Mouse (Mus musculus) monocyte, adult 2 months (primary cell): ENCODE data around the gene Tcap.

Experiments
- DNase-seq, 2 experiments: peaks; one replicate each; pipeline ENCODE4 v3.0.0; 2022; ENCODE audit warnings: low spot score in 2 of 2, low read depth in 1 of 2

Tcap gene

DNA sequence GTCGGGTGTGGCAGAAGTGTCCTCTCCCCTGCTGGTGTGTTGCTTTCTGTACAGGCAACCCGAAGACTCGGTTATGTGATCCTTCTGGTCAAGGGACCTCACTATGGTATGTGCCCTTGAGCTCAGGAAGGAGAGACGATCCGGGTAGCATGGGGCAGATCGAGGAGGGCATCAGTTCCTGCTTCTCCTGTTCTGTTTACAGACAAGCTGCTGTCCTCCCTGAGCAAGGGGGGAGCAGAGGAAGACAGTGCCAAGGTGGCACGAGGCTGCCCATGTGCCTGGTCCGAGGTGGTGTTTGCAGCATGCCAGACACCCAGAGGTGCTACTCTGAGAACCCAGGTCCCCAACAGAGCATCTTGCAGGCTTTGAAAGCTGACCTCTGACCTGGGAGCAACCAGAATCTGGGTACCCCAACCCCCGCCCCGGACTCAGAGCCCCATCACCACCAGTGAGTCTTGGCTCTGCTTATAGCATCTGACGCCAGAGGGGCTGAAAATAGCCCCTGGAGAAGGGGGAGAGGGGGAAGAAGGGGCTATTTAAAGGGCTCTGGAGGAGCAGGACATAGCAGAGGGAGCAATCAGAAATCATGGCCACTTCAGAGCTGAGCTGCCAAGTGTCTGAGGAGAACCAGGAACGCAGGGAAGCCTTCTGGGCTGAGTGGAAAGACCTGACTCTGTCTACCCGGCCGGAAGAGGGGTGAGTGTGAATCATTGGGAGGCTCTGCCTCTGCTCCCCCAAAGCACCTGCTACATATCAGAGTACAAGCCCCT is at the start of gene Tcap:
Gene Tcap (plus strand): TSS at position 551 of the 770 bp plus-strand sequence.
- no peak for DNase-seq

DNA sequence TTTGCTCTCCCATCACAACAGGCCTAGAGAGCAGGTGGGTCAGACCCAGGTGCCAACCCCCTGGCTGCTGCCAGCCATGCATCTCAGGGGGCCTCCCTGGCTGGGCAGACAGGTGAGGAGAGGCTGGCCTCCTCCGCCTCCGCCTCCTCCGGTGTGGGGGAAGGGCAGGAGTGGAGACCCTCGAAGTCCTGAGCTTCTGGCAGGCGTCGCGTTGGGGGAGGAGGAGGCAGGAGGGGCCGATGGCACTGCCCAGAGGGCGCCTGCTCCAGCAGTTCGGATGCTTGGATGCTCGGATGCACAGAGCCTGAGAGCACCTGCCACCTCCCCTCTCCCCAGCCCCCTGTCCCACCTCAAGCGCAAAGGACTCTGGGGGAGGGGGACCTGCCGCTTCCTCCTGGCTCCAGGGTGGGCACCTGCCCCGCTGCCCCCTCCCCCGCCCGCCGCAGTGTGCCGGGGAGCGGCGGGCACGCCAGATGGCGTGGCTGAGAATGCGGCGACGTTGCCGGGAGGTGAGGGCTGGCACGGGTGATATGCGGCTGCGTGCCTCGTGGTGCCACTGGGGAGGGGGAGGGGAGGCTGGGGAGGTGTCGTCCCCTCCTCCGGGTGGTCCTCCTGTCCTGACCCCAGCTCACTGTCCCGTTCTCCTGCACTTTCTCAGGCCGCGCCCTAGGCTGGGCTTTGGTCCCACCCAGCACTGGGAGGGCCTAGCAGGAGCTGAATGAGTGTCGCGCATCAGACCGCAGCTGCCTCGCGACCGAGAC is 49.5 kb upstream of the Tcap start:
- DNase-seq: no peak

DNA sequence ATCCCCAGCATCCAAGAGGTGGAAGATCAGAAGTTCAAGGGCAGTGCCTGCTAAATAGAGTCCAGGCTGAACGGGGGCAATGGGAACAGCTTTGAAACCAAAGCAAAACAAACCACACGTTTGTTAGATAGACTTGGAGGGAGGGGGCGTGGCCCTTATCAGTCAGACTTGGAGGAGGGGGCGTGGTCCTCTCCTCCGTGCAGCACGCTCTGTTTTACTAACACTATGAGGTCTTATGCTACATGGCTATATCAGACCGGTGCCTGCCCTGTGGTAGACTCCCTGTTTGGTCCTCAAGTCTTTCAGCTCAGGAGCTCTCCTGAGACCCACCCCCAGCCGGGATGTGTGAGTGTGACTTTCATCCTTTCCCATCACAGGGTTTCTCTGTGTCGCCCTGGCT is 48.4 kb upstream of the Tcap start:
- DNase-seq: no peak

DNA sequence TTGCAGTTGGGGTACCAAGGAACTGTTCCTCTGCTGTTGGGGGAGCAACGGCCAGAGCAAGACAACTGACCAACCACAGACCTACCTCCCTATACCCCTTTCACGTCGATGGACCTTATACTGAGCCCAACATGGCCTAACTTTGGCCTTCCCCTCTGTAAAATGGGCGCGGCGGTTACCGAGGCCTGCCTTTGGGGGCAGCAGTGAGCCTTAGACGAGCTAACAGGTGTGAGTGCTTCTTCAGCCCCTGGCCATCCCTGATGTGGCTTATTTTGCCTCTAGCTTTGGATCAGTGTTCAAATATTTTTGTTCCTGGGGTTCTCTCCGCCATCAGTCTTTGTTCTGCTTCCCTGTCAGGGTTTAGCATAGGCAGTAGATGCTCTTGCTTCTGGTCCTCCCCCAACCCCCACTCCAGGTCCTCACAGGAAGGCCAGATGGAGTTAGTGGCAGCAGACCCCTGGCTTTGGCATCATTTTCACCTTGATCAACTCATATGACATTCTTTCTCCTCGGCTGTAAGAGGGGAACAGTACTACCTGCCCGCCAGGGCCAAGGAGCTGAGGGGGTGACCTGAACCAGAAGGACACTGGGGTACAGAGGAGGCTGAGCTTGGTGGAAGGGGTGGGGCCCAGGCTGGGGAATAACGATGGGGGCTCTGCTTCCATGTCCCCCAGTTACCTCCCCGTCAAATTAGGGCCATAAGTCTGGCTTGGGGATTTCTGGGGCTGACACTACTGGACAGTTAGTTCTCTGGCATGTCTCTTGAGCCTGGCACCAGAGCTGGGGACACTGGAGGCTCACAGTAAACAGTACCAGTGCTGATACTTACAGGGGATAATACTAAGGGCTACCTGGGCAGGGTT is 47.1 kb upstream of the Tcap start:
- DNase-seq: no peak

DNA sequence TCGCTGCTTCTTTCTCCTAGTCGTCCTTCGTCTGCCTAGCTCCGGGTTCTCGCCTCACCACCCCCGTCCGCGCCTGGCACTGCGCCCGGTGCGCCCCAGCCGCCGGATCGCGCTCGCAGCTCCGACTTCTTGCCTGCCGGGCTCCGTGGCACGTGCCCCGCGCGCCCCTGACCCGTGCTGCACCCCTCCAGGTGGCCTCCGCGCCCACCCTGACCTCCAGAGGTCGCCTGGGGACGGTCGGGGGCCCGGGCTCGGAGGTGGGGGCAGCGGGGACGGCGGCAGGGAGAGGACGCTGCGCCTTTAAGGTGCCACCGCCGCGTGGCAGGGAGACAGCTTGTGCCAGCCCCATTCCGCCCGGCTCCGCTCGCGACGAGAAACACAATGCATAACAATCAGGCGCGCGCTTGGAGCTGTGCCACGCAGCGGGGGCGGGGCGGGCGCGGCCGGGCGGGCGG is 45.1 kb upstream of the Tcap start:
- DNase-seq: no peak

DNA sequence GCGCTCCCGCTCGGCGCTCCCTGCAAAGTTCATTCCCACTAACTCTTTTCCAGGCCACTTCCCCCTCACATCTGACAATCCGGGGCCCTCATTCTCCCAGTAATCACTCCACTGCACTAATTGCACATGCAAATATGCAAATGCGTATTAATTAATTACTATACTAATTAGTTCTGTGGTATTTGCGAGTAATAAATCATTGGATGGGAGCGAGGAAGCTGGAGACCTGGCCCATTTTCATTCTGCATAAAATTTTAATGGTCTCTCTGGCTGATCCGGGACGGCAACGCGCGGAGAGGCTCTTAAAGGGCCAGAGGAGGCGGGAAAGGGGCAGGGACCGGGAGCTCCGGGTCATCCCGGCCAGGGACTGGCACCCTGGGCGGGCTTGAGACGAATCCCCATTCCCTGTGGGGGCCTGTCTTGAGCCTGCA is 44.5 kb upstream of the Tcap start:
- no peak for DNase-seq

DNA sequence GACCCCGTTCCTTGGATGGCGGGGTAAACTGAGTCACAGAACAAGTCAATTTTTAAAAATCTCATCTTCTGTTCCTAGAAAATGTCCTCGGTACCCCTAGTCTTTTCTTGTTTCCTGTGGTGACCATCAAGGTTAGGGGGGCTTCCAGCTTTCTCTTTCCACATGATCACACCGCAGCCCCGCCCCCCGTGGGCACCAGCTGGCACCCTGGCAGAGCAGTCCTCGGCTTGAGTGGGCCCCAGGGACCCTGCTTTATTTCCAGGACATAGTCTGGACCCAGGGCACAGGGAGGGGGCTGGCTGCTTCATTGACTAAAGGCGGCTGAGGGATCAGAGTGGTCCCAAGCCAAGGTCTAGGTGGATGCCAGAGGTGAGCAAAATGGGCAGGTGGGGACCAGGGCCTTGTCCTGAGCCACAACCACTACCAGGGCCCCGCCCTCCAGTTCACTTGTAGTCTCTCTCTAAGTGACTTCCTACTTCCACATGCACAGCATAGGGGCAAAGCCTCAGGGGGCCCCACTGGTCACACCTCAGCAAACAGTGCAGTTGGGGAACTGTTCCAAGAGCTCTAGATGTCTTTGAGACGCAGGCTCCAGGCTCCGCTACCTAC is 43.8 kb upstream of the Tcap start:
- DNase-seq: no peak

DNA sequence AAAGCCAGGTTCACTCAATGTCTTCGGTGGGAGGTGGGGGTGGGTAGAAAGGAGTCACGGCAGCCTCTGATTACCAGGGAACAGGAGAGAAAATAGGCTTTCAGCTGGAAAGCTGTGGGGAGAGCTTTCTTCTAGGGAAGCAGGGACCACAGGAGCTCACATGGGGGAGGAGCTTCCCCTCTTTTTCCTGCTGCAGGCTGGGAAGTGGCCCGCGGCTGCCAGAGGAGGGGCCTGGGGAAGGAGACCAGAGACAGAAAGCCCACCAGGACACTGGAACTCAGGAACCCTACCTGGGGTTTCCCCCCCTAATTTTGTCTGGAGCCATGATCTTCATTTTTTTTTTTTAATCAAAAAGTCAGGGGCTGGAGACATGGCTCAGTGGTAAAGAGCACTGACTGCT is 43.0 kb upstream of the Tcap start:
- DNase-seq: no peak

DNA sequence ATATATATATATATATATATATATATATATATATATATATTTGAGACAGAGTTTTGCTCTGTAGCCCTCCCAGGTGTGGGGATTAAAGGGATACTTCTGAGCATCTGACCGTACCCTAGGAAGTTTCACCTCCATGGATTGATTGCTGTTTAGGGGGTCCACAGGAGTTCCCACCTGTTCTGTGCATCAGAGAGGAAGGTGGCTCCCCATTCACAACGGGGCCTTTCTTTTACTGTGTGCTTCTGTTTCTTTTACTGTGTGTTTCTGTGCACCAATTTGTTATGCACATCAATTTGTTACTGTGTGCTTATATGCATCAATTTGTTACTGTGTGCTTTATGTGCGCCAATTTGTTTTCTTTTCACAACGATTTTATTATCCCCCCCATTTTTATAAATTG is 42.4 kb upstream of the Tcap start:
- no peak for DNase-seq

DNA sequence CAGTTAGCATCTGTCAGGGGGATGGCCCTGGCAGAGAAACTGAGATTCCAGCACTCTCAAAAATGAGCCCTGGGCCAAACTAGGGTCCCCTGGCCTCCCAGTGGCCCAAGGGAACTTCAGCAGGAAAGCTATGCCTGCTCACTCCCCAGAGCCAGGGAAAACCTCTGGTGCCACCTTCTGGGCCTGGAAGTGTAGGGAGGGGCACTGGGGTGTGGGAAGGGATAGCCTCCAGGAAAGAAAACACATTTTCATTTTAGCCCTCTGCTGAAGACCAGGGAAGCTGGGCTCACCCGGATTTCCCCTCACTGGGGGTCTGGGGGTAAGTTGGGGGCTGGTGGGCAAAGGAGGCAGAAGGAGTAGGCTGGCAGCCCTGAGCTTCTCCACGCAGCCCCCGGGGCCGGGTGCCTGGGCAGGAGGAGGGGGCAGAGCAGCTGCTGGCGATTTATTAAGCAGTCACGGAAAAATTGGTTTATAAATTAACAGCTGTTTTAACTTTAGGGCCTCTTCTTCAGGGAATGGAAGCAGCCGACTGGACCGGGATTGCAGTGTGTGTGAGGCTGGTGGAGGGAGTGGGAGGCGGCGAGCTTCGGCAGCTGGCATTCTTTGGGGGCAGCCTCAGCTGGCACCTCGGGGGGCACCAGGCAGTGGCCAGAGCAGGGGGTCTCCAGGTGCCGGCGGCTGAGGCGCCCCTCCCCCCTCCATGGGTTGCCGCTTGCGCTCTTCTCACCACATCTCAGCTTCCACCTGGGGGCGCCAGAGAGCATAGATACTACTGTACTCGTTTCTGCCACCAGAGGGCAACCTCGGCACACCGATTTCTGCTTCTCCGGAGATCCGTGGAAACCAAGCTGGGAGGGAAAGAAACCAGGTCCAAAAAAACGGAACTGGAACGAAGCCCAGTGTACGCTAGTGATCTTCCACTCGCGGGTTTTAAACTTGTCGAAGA is 41.3 kb upstream of the Tcap start:
- DNase-seq: peak; percentile 83 to 96

DNA sequence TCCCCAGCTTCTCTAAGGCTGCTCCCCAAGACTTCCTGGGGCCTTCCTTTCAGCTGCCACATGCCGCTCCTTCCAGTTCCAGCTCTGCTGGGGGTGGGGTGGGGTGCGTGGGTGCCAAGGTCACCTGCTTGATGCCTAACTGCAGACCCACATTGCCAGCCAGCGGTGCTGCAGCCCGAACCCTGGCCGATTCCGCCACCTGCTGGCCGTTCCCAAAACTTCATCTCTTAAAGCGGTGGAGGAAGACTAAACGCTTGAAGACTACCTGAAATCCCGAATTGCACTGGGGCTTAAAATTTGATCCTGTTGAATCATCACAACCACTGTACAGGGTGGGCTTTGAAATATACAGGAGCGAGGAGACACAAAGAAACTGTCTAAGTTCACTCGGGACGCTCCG is 38.4 kb upstream of the Tcap start:
- peak in 1 of 2 experiments; percentile 52 for DNase-seq

DNA sequence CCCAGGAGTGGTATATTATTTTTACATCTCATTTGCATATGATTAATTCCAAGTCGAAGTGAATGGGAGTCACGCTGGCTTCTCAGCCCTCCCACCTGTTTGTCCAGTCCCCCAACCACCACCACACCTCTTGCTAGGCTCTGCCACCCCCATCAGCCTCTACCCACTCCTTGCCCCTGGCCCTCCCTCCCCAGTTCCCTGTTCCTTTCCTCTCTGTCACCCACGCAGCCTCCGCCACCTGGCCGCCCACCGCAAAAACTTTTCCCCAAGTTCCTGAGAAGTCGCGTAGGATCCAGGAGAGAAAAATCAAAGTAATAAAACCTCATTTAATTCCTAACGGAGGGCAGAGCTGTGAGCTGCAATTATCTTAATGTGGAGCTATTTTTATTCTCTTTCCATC is 37.4 kb upstream of the Tcap start:
- DNase-seq: no peak

DNA sequence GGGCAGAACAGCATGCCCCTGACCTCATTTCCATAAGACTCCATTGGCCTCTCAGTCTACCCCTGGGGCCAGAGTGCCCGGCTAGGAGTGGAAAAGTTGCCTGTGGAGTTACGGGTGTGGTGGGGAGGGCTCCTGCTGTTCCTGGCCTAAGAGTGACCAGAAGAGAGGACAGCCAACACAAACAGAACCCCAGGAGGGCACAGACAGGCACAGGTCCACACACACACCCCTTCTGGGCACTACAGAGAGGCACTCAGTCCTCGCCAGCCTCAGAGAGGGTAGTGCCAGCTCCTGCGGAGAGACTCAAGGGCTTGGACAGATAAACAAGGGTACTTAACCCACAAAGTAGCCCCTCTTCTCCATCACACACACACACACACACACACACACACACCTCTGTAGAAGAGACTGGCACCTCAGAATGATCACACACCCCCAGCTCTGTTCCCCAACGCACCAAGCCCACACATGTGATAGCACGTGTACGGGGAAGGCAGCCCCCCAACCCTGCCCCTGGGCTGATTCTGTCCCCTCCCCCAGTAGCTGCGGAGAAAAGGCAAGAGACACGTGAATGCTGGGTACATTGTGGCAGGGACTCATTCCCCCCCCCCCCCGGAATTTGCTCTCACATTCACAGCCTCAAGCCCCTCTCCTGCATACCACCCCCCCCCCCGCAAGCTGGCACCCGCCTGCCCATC is 36.1 kb upstream of the Tcap start:
- no peak for DNase-seq

DNA sequence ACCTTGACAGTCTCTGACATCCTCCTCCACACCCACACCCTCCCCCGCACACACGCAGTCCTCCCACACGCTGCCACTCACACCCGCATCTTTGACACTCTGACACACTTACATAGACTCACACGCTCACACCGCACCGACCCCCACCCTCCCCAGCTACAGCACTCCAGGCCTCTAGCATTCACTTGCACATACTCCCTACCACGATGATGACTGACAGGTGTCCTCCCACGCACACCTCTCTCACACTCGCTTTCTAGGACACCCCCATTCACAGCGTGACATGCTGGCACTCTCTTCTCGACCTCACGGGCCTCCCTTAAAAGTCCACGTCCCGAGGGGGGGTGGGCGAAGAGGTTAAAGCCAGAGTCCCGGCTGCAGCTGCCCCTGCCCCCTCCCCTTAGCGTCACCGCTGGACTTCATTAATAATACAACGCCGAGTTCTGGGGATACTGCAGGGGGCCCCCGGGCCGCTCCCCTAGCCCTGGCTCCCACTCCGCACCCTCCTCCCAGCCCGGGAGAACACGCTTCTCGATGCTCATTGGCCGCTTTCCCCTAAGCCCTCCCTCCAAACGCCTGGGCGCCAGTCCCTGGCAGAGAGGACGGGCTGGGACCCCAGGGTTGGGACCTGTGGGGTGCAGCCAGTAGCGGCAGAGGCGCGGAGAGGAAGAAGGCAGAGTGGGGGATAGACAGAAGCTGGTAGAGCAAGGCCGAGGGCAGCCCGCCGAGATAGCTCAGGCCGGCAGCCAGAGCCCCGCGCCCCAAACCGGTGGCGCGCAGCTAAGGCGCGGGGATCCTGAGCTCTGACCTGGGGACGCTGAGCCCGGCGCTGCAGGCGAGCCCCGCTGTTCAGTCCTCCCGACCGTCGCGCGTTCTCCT is 35.3 kb upstream of the Tcap start, which contains the start of gene Ppp1r1b:
Gene Ppp1r1b (plus strand): TSS at position 322 of the 879 bp plus-strand sequence.
- DNase-seq: no peak

DNA sequence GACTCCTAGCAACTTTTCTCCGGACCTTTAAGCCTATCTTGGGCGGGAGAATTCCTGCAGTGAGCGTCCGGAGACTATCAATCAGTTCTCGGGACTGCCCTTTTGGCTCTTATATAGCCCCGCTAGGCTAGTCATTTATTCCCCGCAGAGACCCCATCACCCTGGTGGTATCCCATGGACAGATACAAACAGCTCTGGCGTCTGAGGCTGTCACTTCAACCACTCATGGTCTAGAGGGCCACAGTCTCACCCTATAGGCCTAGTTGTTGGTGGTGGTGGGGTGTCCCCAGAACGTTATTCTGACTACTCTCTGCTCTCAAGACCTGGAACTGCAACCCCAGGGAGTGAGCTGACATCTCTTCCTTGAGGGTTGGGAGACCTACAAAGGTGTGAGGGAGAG is 34.3 kb upstream of the Tcap start:
- DNase-seq: no peak

DNA sequence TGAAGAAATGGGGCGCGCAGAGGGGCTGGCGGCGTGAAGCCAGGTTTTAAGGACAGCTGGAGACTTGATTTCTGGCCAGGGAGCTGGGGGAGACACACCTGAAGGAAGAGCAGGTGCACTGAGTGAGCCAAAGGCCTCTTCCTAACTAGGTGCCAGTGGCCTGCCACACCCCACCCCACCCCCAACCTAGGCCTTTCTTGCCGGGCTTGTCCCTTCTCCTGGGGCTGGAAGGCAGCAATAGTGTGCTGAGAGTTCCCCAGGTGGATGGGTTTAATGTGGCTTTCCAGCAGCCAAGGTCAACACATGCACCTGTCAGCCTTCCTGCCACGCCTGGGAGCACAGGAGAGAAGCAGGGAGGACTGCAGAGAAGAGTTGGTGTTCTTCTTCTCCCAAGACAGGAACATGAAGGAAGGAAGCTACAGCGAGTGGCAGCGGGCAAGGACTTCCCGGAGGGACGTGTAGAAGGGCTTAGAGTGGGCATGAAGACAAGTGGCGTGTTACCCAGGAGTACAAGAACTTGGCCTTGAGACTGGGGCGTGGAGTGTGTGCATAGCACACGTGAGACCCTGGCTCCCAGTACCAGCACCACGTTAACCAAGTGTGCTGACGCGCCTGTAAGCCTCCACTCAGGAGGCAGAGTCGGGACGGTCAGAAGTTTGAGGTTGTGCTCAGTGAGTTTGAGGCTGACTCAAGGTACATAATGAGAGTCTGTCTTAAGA is 31.2 kb upstream of the Tcap start:
- no peak for DNase-seq

DNA sequence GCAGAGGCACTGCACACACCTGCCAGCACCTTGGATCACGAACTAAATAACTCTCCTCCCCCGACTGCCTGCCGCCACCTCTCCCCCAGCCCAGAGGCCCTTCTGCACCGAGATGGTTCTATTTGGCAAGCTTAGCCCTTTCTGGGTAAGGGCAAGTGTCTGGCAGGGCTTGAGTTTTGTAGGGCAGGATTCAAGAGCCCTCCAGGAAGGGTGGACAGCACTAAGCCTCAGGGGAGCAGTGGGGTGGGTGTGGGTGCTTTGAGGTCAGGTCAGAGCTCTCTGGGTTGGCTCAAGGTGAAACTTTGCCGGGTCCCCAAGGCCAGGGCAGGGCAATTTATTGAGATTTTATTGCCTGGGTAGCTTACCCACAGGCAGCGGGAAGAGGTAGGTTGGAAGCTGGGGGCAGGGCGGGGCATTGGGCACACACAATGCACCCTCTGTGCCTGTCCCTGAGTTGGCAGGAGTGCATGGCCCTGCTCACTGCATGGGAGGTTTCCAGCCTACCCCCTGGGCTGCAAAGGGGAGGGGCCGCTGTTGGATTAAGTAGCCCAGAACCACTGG is 29.9 kb upstream of the Tcap start:
- DNase-seq: no peak
